ENCODE assay signal across 24 mouse cellular contexts in the genomic region with DNA sequence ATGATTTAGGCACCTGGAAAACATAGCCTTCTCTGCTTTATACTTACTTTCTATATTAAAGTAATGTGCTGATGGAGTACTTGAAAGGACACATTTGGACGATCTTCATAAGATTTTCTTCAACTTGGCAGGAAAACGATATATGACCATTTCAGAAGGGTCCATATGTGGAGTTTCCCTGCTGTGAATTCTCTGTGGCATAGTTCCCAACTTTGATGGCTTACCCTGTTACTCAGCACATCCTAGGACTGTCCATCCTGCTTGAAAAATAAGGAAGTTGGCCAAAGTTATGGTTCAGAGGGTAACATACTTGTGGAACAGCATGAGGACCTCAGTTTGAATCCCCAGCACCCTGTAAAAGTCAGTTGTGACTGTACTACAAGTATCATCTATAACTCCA.
"Had no signal": no experiment of that assay in that cellular context is flagged by ENCODE, and none has a peak within 500 bp of the region (broad histone marks: within the 10 kb centered on the region; RNA-seq: fewer than 3 reads in every experiment).

No protein-coding gene starts in this region.

- H3K4me3 ChIP-seq: forebrain, embryonic 15.5 days; heart, adult 2 months; heart, embryonic 13.5 days; heart, embryonic 15.5 days; hindbrain, embryonic 13.5 days; intestine, embryonic 15.5 days; layer of hippocampus, adult 2 months; left cerebral cortex, adult 2 months; limb, embryonic 15.5 days; liver, embryonic 12.5 days had no signal

- H3K4me1 ChIP-seq: hindbrain, embryonic 13.5 days; intestine, embryonic 15.5 days; limb, embryonic 15.5 days; liver, embryonic 12.5 days had no signal

- H3K36me3 ChIP-seq: forebrain, embryonic 15.5 days; heart, embryonic 13.5 days; heart, embryonic 15.5 days; hindbrain, embryonic 13.5 days; intestine, embryonic 15.5 days; limb, embryonic 15.5 days; liver, embryonic 12.5 days had no signal

- H3K27ac ChIP-seq: forebrain, embryonic 15.5 days; heart, adult 2 months; heart, embryonic 13.5 days; heart, embryonic 15.5 days; hindbrain, embryonic 13.5 days; intestine, embryonic 15.5 days; layer of hippocampus, adult 2 months; left cerebral cortex, adult 2 months; limb, embryonic 15.5 days; liver, embryonic 12.5 days had no signal

- H3K4me2 ChIP-seq: forebrain, embryonic 15.5 days; heart, embryonic 11.5 days; heart, embryonic 13.5 days; heart, embryonic 15.5 days; hindbrain, embryonic 13.5 days; intestine, embryonic 15.5 days; limb, embryonic 15.5 days; liver, embryonic 12.5 days had no signal

- H3K9me3 ChIP-seq: forebrain, embryonic 15.5 days; heart, embryonic 13.5 days; heart, embryonic 15.5 days; hindbrain, embryonic 13.5 days; intestine, embryonic 15.5 days; limb, embryonic 15.5 days; liver, embryonic 12.5 days had no signal

- H3K9ac ChIP-seq: forebrain, embryonic 15.5 days; forebrain, postnatal 0 days; heart, embryonic 13.5 days; heart, embryonic 15.5 days; hindbrain, embryonic 13.5 days; intestine, embryonic 15.5 days; limb, embryonic 15.5 days; liver, embryonic 12.5 days had no signal

- ATAC-seq: forebrain, embryonic 15.5 days; forebrain, postnatal 0 days; hindbrain, embryonic 16.5 days; inflammation-experienced regulatory T-cells, adult 6 months; intestine, embryonic 15.5 days; intestine, postnatal 0 days; liver, embryonic 12.5 days had no signal

- DNase-seq: forebrain, postnatal 0 days; gastrocnemius, postnatal 14 days; gastrocnemius, postnatal 36 days; heart, adult 11 months; heart, adult 2 months; heart, postnatal 14 days; heart, postnatal 36 days; kidney, adult 18-20 months; kidney, adult 8-10 months; kidney, postnatal 14 days; kidney, postnatal 4 days had no signal

- H3K27me3 ChIP-seq: forebrain, embryonic 15.5 days; heart, embryonic 15.5 days; intestine, embryonic 15.5 days; limb, embryonic 15.5 days; liver, embryonic 12.5 days had no signal
